Mouse (Mus musculus) midbrain, embryonic 16.5 days (tissue): Measurements from ENCODE around the gene Fbln5. TPM values are rescaled to one million over a fixed set of nuclear protein-coding genes. Genes with fewer than 3 reads are reported as not detected.

ENCODE experiments used
- polyA plus RNA-seq: library from polyadenylated mRNA; unstranded; fragments of >200 nt; fragmentation: Nextera tagmentation; extraction: Ambion mirVana; gene quantifications from 2 replicates; pipeline ENCODE4 v1.2.1, GENCODE M21; 2015

The Fbln5 gene
- polyA plus RNA-seq, 1 experiment from 2014 or later, result 11.7 TPM

Other genes with a start within 250 kb of the Fbln5 start
- gene Tc2n, start 100.5 kb downstream of the Fbln5 start, polyA plus RNA-seq, result 0.12 and 0.58 TPM in 2 replicates
- 16.4 and 22.1 TPM in 2 replicates for gene Trip11, start 94.2 kb upstream of the Fbln5 start, polyA plus RNA-seq
- 13.5 and 13.6 TPM in 2 replicates for gene Atxn3, start 139.2 kb upstream of the Fbln5 start, polyA plus RNA-seq
- gene Cpsf2, start 156.9 kb upstream of the Fbln5 start, polyA plus RNA-seq, result 29.8 and 32.3 TPM in 2 replicates